Mouse (Mus musculus) midbrain, embryonic 11.5 days (tissue): Measurements from ENCODE around the gene Snrnp35. TPM values are rescaled to one million over a fixed set of nuclear protein-coding genes. Genes with fewer than 3 reads are reported as not detected.
"Not testable (repeated sequence)": the region's sequence is repeated elsewhere in the genome, so short reads cannot be mapped to it uniquely, and the experiment has no call there.

Experiments
- ATAC-seq: fragments of 200-750 bp; cut with Nextera tagmentation; 2 replicates; pipeline ENCODE4 v1.8.0; 2017; ENCODE audit warnings: moderate TSS enrichment, moderate library complexity; ENCODE audit not compliant: low FRiP score
- DNase-seq: peaks from one replicate; pipeline ENCODE4 v3.0.0; 2015; ENCODE audit warnings: low spot score; ENCODE audit errors: missing footprints
- H3K27ac ChIP-seq: fragments of 300-500 bp; sonication (generic); 2 replicates; pipeline ENCODE4 v1.5.1; 2014; ENCODE audit warnings: low read depth, low read length
- H3K27me3 ChIP-seq: fragments of 300-500 bp; sonication (generic); 2 replicates; pipeline ENCODE4 v1.6.1; 2014; ENCODE audit warnings: mild to moderate bottlenecking, low read length, moderate library complexity, mixed read lengths; ENCODE audit not compliant: control insufficient read depth, insufficient read depth
- H3K36me3 ChIP-seq: fragments of 300-500 bp; sonication (generic); 2 replicates; pipeline ENCODE4 v1.6.1; 2014; ENCODE audit warnings: mild to moderate bottlenecking, low read length, moderate library complexity, mixed read lengths; ENCODE audit not compliant: control insufficient read depth, insufficient read depth
- H3K4me1 ChIP-seq: fragments of 300-500 bp; sonication (generic); 2 replicates; pipeline ENCODE4 v1.6.1; 2014; ENCODE audit warnings: low read length; ENCODE audit not compliant: control insufficient read depth, insufficient read depth
- H3K4me2 ChIP-seq: fragments of 300-500 bp; sonication (generic); 2 replicates; pipeline ENCODE4 v1.6.1; 2014; ENCODE audit warnings: mild to moderate bottlenecking, moderate library complexity
- H3K4me3 ChIP-seq: fragments of 300-500 bp; sonication (generic); 2 replicates; pipeline ENCODE4 v1.5.1; 2014; ENCODE audit warnings: low read depth, low read length
- H3K9ac ChIP-seq: fragments of 300-500 bp; sonication (generic); 2 replicates; pipeline ENCODE4 v1.6.1; 2014; ENCODE audit warnings: low read length
- H3K9me3 ChIP-seq: fragments of 300-500 bp; sonication (generic); 2 replicates; pipeline ENCODE4 v1.6.1; 2016; ENCODE audit warnings: low read length; ENCODE audit not compliant: control insufficient read depth
- WGBS: fragments of 180-500 bp; shearing (Covaris S2); extraction: QIAGEN DNeasy Blood & Tissue Kit; methylation state at CpG from one replicate; pipeline ENCODE4 v1.1.7; 2014; 5-methylcytosine and 5-hydroxymethylcytosine counted together
- polyA plus RNA-seq: library from polyadenylated mRNA; unstranded; fragments of >200 nt; fragmentation: Nextera tagmentation; extraction: Ambion mirVana; gene quantifications from 2 replicates; pipeline ENCODE4 v1.2.1, GENCODE M21; 2014

Snrnp35 gene
- polyA plus RNA-seq, 1 experiment from 2014 or later = 17.3 TPM

DNA sequence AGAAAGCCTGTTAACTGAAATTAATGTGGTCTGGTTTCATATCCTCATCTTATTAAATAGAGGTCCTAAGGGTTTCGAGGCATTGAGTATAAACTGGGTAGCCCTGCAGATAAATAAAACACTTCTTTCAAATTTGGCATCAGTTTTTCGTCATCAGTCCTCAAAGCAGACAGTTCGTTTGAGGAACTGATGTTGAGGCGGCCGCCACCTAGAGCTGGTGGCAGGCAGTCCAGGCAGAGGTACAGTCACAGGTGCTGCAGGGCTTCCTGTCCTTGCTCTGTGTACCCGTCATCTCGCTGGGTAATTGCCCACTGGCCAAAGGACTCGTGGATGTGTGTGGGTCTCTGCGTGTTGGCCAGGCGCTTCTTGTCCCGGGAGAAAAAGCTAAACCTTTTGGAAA is 10.5 kb downstream of the Snrnp35 start:
- no peaks in the 10 kb centered on the region for H3K27me3 ChIP-seq
- H3K9ac ChIP-seq = no peak overlapping the region
- no peaks in the 10 kb centered on the region for H3K4me1 ChIP-seq
- H3K36me3 ChIP-seq = peaks cover 7% of the 10 kb centered on the region
- no peak overlapping the region for H3K4me3 ChIP-seq
- H3K4me2 ChIP-seq = no peak overlapping the region
- H3K9me3 ChIP-seq = no peaks in the 10 kb centered on the region
- H3K27ac ChIP-seq = no peak overlapping the region
- no peak for ATAC-seq
- no peak for DNase-seq
- WGBS = 85% methylated on average over 11 of the region's 11 CpGs

DNA sequence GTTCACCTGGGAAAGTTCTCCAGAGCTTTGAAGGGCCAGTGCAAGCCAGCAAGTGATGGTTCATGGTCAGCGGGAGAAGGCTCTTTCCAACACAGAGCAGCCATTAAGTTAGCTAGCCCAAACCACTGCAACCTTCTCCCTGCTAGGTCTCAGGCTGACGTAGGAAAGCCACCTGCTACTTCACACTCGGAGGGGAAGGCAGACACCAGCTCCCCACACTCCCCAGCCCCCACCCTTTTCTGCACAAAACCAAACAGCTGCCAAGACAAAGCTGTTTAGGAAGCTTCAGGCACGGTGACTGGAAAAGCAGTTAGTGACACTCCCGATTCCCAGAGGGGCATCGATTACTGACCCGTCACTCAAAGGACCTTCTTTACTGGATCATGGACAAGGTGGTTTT is 12.6 kb downstream of the Snrnp35 start:
- no peaks in the 10 kb centered on the region for H3K9me3 ChIP-seq
- H3K27me3 ChIP-seq = no peaks in the 10 kb centered on the region
- H3K9ac ChIP-seq = no peak overlapping the region
- peaks cover 4% of the 10 kb centered on the region; the same call in 1 of the 2 replicates for H3K4me1 ChIP-seq
- no peak overlapping the region for H3K4me2 ChIP-seq
- WGBS = 76% methylated on average over 7 of the region's 7 CpGs
- no peak overlapping the region for H3K4me3 ChIP-seq
- DNase-seq = no peak
- no peak for ATAC-seq
- no peak overlapping the region for H3K27ac ChIP-seq
- H3K36me3 ChIP-seq = peaks cover 7% of the 10 kb centered on the region

DNA sequence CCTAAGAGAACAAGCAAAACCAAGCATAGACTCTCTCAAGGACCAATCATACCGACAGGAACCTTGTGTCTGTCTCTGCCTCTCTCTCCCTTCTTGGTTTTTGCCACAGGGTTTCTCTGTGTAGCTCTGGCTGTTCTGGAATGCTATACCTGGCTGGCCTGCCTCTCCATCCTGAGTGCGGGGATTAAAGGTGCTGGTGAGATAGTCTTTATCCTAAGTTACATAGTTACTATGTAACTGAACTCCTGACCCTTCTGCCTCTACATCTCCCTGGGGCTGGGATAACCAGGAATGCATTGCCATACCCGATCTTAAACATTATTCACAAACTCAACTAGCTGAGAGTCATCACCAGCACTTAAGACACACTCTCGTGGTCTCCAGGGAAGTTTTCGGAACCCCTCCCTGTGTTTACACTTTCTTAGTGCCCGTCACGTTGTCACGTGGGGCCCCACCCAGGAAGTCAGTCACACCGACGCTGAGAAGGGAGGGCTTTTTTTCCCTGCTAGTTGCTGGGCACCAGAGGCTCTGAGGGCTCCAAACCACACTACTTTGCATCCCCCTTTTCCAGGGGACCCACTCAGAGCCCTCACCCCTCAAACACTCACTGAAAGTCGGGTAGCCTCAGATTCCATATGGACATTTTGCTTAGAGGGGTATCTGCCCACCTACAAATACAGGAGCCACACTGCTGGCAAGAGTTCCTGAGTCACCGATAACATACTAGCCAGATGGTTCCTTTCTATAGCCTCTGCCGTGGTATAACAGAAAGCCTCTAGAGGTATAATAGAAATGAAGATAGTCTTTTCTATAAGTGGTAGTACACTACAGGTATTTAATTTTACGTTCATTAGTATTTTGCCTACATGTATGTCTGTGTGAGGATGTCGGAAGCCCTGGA is 13.9 kb downstream of the Snrnp35 start:
- H3K27me3 ChIP-seq = no peaks in the 10 kb centered on the region
- no peaks in the 10 kb centered on the region for H3K9me3 ChIP-seq
- WGBS = 81% methylated on average over 15 of the region's 15 CpGs
- H3K36me3 ChIP-seq = peaks cover 7% of the 10 kb centered on the region
- no peak overlapping the region for H3K4me3 ChIP-seq
- no peak overlapping the region for H3K27ac ChIP-seq
- no peak for DNase-seq
- no peak for ATAC-seq
- peaks cover 4% of the 10 kb centered on the region; the same call in 1 of the 2 replicates for H3K4me1 ChIP-seq
- no peak overlapping the region for H3K4me2 ChIP-seq
- H3K9ac ChIP-seq = no peak overlapping the region

DNA sequence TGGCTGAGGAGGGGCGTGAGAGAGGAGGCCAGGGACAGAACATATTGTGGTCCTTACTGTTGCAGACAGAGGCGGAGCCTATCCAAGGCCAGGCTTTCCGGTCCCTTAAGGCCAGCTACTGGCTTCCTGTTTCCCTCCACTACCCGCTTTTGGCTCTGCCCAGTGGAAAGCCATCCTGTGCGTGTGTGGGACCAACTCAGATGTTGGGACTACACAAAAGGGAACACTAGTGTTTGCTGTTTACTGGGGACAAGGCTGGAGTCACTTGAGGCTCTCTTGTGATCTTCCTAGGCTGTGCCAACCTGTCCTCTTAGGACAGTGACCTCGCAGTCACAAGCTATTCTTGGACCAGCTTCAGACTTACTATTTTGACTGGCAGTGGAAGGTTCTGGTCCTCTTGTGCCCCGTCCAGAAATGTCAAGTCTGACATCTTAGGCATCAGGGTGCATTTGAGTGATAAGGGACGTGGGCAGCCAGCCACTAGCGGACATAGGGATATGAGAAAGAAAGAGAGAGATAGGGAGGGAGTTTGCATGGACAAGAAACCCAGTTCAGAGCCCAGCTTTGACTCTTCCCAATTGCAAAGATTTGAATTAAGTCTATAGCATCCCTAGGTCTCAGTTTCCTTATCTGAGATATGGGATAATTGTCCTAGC is 15.4 kb downstream of the Snrnp35 start:
- H3K36me3 ChIP-seq = peaks cover 7% of the 10 kb centered on the region

DNA sequence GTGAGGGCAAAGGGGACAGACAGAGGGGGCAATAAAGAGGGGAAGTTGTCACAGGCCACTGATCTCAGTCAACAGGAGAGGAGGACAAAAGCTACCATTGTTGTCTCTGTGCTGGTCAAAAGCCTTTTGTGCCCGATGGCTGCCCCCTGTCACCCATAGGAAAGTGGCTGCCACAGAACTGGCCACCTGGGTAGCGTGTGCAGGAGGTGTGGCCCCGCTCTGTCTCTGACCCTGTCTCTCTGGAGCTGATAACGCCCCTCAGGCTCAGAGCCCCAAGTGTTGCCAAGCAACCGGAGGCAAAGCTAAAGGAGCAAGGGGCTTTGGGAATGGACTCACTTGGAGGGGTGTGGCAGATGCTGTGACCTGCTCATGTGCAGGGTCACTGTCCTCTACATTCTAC is 16.1 kb downstream of the Snrnp35 start:
- DNase-seq = no peak
- Histone ChIP-seq H3K9me3 (no peaks in the 10 kb centered on the region), H3K27me3 (no peaks in the 10 kb centered on the region), H3K4me3 (no peak overlapping the region), H3K9ac (no peak overlapping the region), H3K27ac (no peak overlapping the region), H3K36me3 (peaks cover 7% of the 10 kb centered on the region), H3K4me2 (no peak overlapping the region), H3K4me1 (peaks cover 4% of the 10 kb centered on the region; the same call in 1 of the 2 replicates)
- WGBS = 21% methylated on average over 5 of the region's 5 CpGs
- no peak for ATAC-seq

More for the DNA sequence above, 15.4 kb downstream of the Snrnp35 start:
- DNase-seq (no peak), ATAC-seq (no peak)
- Histone ChIP-seq H3K9me3 (no peaks in the 10 kb centered on the region), H3K4me1 (peaks cover 4% of the 10 kb centered on the region; the same call in 1 of the 2 replicates), H3K27ac (no peak overlapping the region), H3K27me3 (no peaks in the 10 kb centered on the region), H3K4me3 (no peak overlapping the region), H3K9ac (no peak overlapping the region), H3K4me2 (no peak overlapping the region)
- 80% methylated on average over 9 of the region's 9 CpGs for WGBS

DNA sequence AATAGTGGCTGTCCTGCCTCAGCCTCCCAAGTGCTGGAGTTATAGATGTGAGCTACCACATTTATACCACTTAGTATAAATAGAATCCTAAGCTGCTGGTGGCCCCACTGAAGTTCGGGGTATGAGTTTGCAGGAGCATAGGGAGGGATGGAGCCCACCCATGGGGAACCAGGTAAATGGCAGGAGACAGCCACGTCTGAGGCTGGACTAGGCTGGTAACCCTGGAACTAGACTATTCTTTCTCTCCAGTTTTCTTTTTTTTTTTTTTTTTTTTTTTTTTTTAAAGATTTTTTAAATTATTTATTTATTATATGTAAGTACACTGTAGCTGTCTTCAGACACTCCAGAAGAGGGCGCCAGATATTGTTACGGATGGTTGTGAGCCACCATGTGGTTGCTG is 17.1 kb downstream of the Snrnp35 start:
- not testable (repeated sequence) for H3K4me3 ChIP-seq, H3K4me1 ChIP-seq, H3K27me3 ChIP-seq, H3K27ac ChIP-seq, H3K4me2 ChIP-seq, H3K9ac ChIP-seq, DNase-seq, H3K9me3 ChIP-seq, H3K36me3 ChIP-seq, ATAC-seq
- WGBS = 79% methylated on average over 2 of the region's 4 CpGs

DNA sequence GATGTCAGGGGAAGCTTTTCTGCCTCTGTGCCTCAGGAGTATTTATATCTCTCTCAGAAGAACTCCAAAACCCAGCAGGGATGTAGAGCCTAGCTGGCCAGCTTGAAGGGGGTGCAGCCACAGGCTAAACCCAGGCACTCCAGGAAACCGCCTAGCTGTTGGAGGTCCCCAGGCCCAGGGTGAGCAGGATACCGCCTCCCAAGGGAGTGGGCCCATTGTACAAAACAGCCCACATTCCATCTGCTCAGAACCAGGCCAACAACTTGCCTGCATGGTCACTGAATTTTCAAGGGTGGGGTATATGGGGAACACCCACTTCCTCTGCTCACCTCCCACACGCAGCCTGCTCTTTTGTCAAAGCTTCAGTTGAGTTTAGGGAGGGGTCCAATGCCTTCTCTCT is 17.6 kb downstream of the Snrnp35 start:
- H3K36me3 ChIP-seq = peaks cover 3% of the 10 kb centered on the region
- H3K4me3 ChIP-seq = no peak overlapping the region
- DNase-seq = peak; percentile 44
- H3K27ac ChIP-seq = no peak overlapping the region
- no peak for ATAC-seq
- peaks cover 4% of the 10 kb centered on the region; the same call in 1 of the 2 replicates for H3K4me1 ChIP-seq
- H3K9me3 ChIP-seq = no peaks in the 10 kb centered on the region
- H3K27me3 ChIP-seq = no peaks in the 10 kb centered on the region
- no peak overlapping the region for H3K4me2 ChIP-seq
- no peak overlapping the region for H3K9ac ChIP-seq
- WGBS = 91% methylated on average over 3 of the region's 3 CpGs

DNA sequence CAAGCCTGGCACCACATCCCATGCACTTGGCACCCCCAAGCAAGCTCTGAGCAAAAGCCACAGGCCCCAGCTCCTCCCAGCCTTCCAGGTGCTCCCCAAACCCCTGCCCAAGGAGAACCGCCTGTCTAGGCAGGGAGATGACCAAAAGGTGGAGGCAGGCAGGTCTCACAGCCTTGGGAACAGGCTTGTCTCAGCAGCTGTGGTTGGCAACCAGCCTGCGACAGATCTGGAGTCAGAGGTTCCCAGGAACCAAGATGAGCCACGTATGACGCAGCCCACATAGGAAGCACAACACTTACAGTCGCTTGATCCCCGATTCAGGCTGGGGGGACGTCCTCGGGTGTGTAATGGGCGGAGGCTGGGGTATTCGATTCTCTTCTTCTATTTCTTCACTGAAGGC is 18.6 kb downstream of the Snrnp35 start:
- no peak for DNase-seq
- H3K4me1 ChIP-seq = peaks cover 4% of the 10 kb centered on the region; the same call in 1 of the 2 replicates
- H3K9me3 ChIP-seq = no peaks in the 10 kb centered on the region
- H3K9ac ChIP-seq = no peak overlapping the region
- no peak for ATAC-seq
- no peak overlapping the region for H3K4me3 ChIP-seq
- H3K4me2 ChIP-seq = no peak overlapping the region
- no peaks in the 10 kb centered on the region for H3K27me3 ChIP-seq
- WGBS = 93% methylated on average over 10 of the region's 10 CpGs
- no peak overlapping the region for H3K27ac ChIP-seq
- peaks cover 3% of the 10 kb centered on the region for H3K36me3 ChIP-seq

DNA sequence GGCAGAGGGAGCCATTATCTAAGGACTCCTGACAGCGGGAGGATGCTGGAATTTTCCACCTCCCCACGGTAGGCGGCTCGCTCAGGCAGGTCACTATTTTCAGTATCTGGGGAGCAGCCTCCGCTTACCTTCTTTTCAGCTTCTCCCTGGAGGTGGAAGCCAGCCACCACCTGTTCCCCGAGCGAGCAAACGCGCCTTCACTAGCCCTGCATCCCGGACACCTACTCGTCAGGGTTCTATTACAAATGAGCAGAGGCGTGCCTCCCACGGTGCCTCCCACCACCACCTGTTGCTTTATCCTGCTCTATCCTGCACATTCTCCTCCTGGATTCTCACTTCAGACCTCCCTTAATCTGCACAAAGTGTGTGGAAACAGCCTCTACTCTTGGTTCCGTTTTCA is 20.8 kb downstream of the Snrnp35 start:
- 63% methylated on average over 14 of the region's 14 CpGs for WGBS
- ATAC-seq = no peak
- Histone ChIP-seq H3K27ac (no peak overlapping the region), H3K9ac (no peak overlapping the region), H3K27me3 (no peaks in the 10 kb centered on the region), H3K9me3 (no peaks in the 10 kb centered on the region), H3K36me3 (no peaks in the 10 kb centered on the region; the same call in 1 of the 2 replicates), H3K4me1 (peaks cover 4% of the 10 kb centered on the region; the same call in 1 of the 2 replicates), H3K4me3 (no peak overlapping the region), H3K4me2 (no peak overlapping the region)
- DNase-seq = no peak
